Mouse (Mus musculus): ENCODE results near the gene Stk17b.

The Stk17b gene

DNA sequence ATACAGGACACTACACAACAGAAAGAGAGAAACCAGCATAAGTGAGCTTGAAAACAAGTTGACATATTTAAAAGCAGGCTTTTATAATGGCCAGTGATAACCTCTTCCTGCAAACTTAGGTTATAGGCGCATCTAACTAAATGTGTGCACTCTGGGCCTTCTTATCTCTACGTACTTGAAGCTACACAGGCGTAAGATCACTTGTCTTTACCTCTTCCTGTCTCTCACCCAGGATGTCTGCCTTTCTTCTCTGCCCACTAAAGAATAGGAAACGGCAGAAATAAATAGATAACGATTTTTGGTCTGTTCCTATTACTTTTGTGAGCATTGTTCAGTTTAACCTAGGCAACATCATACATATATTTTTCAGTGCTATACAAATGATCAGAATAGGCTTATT, 12.1 kb upstream of the Stk17b start:
- Histone ChIP-seq H3K27me3 (ENCODE audit: control insufficient read depth, insufficient read depth, low read length, poor library complexity, severe bottlenecking) (no peaks in the 10 kb centered on the region), H3K36me3 (ENCODE audit: control insufficient read depth, insufficient read depth, low read length, poor library complexity, severe bottlenecking) (no peaks in the 10 kb centered on the region)
- peak; percentile 34 for DNase-seq (ENCODE audit: low read depth, low spot score)

- Histone ChIP-seq H3K27me3 (ENCODE audit: control insufficient read depth, insufficient read depth, low read length, poor library complexity, severe bottlenecking) (no peaks in the 10 kb centered on the region), H3K36me3 (ENCODE audit: control insufficient read depth, insufficient read depth, low read length, poor library complexity, severe bottlenecking) (no peaks in the 10 kb centered on the region)
- no peak for DNase-seq (ENCODE audit: low read depth, low spot score)
These were observed 11.2 kb upstream of the Stk17b start for GRCm38 (mm10) chr1:53796271-53796670.

GRCm38 (mm10) chr1:53795591-53795990, 10.6 kb upstream of the Stk17b start:
- no peaks in the 10 kb centered on the region for H3K36me3 ChIP-seq (ENCODE audit: control insufficient read depth, insufficient read depth, low read length, poor library complexity, severe bottlenecking)
- DNase-seq (ENCODE audit: low read depth, low spot score), result no peak
- H3K27me3 ChIP-seq (ENCODE audit: control insufficient read depth, insufficient read depth, low read length, poor library complexity, severe bottlenecking), result no peaks in the 10 kb centered on the region

DNA sequence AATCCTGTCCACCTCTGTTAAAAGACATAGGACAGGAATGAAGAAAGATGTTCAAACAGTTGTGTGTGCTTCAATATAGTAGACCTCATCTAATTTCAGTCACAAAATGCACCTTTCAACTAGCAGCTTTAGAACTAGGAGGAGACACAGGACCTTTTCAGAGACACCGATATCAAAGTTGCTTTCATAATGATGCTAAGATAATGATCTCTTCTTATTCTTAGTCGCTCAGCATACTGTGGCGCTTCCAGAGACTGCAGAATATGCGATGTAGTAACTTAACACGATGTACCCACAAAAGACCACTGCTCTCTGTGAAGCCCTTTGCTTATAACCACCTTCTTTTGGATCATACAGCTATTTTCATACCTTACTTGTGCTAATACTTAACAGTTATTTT, 10.1 kb upstream of the Stk17b start:
- H3K36me3 ChIP-seq (ENCODE audit: control insufficient read depth, insufficient read depth, low read length, poor library complexity, severe bottlenecking), result no peaks in the 10 kb centered on the region
- DNase-seq (ENCODE audit: low read depth, low spot score), result no peak
- H3K27me3 ChIP-seq (ENCODE audit: control insufficient read depth, insufficient read depth, low read length, poor library complexity, severe bottlenecking), result no peaks in the 10 kb centered on the region

DNA sequence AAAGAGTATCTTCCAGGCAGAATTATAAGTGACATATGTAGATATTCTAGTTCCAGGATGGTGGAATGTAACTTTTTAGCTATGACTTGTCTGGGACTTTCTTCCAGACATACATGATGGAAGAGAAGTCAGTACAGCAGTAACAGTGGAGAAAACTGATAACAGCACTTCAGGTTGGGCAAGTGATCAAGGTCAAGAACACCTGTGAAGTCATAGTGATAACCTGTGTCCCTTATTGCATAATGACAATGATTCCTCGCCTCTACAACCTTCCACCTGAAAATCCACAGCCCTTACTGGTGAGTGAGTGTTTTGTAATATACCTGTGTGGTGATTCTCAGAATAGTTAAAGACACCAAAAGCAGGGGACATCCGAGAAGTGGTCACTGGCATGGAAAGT, 9.3 kb upstream of the Stk17b start:
- H3K27me3 ChIP-seq (ENCODE audit: control insufficient read depth, insufficient read depth, low read length, poor library complexity, severe bottlenecking), result no peaks in the 10 kb centered on the region
- no peaks in the 10 kb centered on the region for H3K36me3 ChIP-seq (ENCODE audit: control insufficient read depth, insufficient read depth, low read length, poor library complexity, severe bottlenecking)
- DNase-seq (ENCODE audit: low read depth, low spot score), result no peak

- no peaks in the 10 kb centered on the region for H3K36me3 ChIP-seq (ENCODE audit: control insufficient read depth, insufficient read depth, low read length, poor library complexity, severe bottlenecking)
- H3K27me3 ChIP-seq (ENCODE audit: control insufficient read depth, insufficient read depth, low read length, poor library complexity, severe bottlenecking), result no peaks in the 10 kb centered on the region
- DNase-seq (ENCODE audit: low read depth, low spot score), result peak; percentile 96
These were observed 6.3 kb upstream of the Stk17b start for GRCm38 (mm10) chr1:53791343-53791742.

DNA sequence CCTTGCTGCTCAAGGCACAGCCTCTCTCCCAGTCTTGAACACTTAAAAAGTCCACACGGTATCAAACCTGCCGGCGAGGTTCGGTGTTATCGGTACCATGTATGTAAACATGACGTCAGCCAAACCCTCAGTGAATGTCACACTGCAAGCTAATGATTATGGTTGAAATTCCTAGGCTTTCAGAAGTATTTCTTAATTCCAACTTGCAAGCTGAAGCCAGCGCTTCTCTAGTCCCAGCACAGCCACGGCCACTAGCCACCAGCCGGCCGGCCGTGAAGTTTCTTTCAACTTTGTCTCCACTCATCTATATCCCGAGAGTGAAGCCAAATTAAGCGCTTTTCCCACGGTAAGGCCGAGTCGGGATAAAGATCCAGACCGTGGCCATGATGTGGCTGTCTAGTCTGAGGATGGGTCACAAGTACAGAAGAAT, 718 bp downstream of the Stk17b start:
- peak; percentile 78 for DNase-seq (ENCODE audit: low read depth, low spot score)
- Histone ChIP-seq H3K36me3 (ENCODE audit: control insufficient read depth, insufficient read depth, low read length, poor library complexity, severe bottlenecking) (peaks cover 6% of the 10 kb centered on the region; the same call in 1 of the 2 replicates), H3K27me3 (ENCODE audit: control insufficient read depth, insufficient read depth, low read length, poor library complexity, severe bottlenecking) (no peaks in the 10 kb centered on the region)

- Histone ChIP-seq H3K27me3 (ENCODE audit: control insufficient read depth, insufficient read depth, low read length, poor library complexity, severe bottlenecking) (no peaks in the 10 kb centered on the region), H3K36me3 (ENCODE audit: control insufficient read depth, insufficient read depth, low read length, poor library complexity, severe bottlenecking) (peaks cover 6% of the 10 kb centered on the region; the same call in 1 of the 2 replicates)
- peak; percentile 58 for DNase-seq (ENCODE audit: low read depth, low spot score)
These were observed 2.1 kb downstream of the Stk17b start for GRCm38 (mm10) chr1:53782956-53783355.

- DNase-seq (ENCODE audit: low read depth, low spot score), result peak; percentile 62
- no peaks in the 10 kb centered on the region for H3K27me3 ChIP-seq (ENCODE audit: control insufficient read depth, insufficient read depth, low read length, poor library complexity, severe bottlenecking)
- H3K36me3 ChIP-seq (ENCODE audit: control insufficient read depth, insufficient read depth, low read length, poor library complexity, severe bottlenecking), result peaks cover 6% of the 10 kb centered on the region; the same call in 1 of the 2 replicates
These were observed 2.9 kb downstream of the Stk17b start for GRCm38 (mm10) chr1:53782079-53782478.

DNA sequence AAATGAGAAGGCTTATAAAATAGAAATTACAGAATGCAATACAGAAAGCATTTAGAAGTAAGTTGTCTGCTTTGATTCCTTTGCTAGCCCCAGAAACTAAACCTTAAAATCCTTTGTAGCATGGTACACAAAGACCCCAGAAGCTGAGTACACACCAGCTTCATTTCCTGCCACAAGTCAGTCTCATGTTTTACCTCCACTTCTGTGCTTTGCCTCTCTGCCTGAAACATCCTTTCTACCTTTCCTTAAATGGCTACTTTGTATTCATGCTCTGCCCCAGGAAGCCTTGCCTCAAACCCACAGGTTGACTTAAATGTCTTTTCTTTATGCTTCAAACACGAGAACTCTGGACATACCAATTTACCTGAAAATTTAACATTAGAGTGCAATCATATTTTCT, 3.7 kb downstream of the Stk17b start:
- peaks cover 7% of the 10 kb centered on the region; the same call in 1 of the 2 replicates for H3K36me3 ChIP-seq (ENCODE audit: control insufficient read depth, insufficient read depth, low read length, poor library complexity, severe bottlenecking)
- no peaks in the 10 kb centered on the region for H3K27me3 ChIP-seq (ENCODE audit: control insufficient read depth, insufficient read depth, low read length, poor library complexity, severe bottlenecking)
- DNase-seq (ENCODE audit: low read depth, low spot score), result peak; percentile 60

GRCm38 (mm10) chr1:53776176-53776905, 8.7 kb downstream of the Stk17b start:
- peaks cover 12% of the 10 kb centered on the region; the same call in 1 of the 2 replicates for H3K36me3 ChIP-seq (ENCODE audit: control insufficient read depth, insufficient read depth, low read length, poor library complexity, severe bottlenecking)
- H3K27me3 ChIP-seq (ENCODE audit: control insufficient read depth, insufficient read depth, low read length, poor library complexity, severe bottlenecking), result no peaks in the 10 kb centered on the region
- DNase-seq (ENCODE audit: low read depth, low spot score), result no peak

DNA sequence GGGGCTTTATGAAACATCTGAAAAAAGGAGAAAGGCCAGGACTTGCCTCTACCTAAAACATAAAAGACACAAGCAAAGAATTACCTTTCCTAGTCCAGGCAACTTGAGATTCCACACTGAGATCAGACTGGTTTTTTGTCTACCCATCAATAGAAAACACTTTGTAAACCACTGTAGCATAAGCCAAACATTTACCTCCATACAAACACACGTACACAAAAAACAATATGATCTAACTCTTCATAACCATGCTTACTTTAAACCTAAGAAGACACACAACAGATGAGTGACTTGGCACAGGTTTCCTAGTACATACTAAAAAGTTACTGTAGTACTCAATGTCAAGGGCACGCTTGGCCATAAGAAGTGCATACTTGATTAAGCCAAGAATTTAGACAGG, 9.5 kb downstream of the Stk17b start:
- H3K27me3 ChIP-seq (ENCODE audit: control insufficient read depth, insufficient read depth, low read length, poor library complexity, severe bottlenecking), result no peaks in the 10 kb centered on the region
- H3K36me3 ChIP-seq (ENCODE audit: control insufficient read depth, insufficient read depth, low read length, poor library complexity, severe bottlenecking), result peaks cover 14% of the 10 kb centered on the region; the same call in 1 of the 2 replicates
- DNase-seq (ENCODE audit: low read depth, low spot score), result peak; percentile 26

DNA sequence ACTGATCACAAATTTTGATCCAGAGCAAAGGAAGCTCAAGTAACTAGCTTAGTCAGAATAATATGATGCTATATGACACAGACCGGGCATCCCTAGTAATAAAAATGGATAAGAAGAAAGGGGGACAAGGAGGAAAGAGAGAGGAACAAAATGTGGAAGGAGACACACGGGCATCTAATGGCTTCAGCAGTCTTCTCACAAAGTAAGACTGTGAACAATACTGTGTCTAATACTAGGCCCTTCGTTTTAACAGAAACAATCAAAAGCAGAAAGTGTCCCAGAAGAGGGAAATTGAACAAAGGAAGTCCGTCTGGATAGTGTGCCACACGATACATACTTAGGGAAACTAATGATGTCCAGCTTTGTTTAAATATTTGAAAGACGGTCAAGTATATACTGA, 10.0 kb downstream of the Stk17b start:
- Histone ChIP-seq H3K27me3 (ENCODE audit: control insufficient read depth, insufficient read depth, low read length, poor library complexity, severe bottlenecking) (no peaks in the 10 kb centered on the region), H3K36me3 (ENCODE audit: control insufficient read depth, insufficient read depth, low read length, poor library complexity, severe bottlenecking) (peaks cover 14% of the 10 kb centered on the region; the same call in 1 of the 2 replicates)
- DNase-seq (ENCODE audit: low read depth, low spot score), result peak; percentile 24

- DNase-seq (ENCODE audit: low read depth, low spot score), result no peak
- peaks cover 14% of the 10 kb centered on the region; the same call in 1 of the 2 replicates for H3K36me3 ChIP-seq (ENCODE audit: control insufficient read depth, insufficient read depth, low read length, poor library complexity, severe bottlenecking)
- H3K27me3 ChIP-seq (ENCODE audit: control insufficient read depth, insufficient read depth, low read length, poor library complexity, severe bottlenecking), result no peaks in the 10 kb centered on the region
These were observed 10.5 kb downstream of the Stk17b start for GRCm38 (mm10) chr1:53774571-53774970.

- Histone ChIP-seq H3K36me3 (ENCODE audit: control insufficient read depth, insufficient read depth, low read length, poor library complexity, severe bottlenecking) (peaks cover 20% of the 10 kb centered on the region; the same call in 1 of the 2 replicates), H3K27me3 (ENCODE audit: control insufficient read depth, insufficient read depth, low read length, poor library complexity, severe bottlenecking) (no peaks in the 10 kb centered on the region)
- DNase-seq (ENCODE audit: low read depth, low spot score), result peak; percentile 94
These were observed 11.0 kb downstream of the Stk17b start for GRCm38 (mm10) chr1:53773994-53774393.
